Mouse (Mus musculus) megakaryocyte, embryonic 14.5 days (primary cell): ENCODE measurements at regions not wholly inside any gene's neighbourhood (a gene's known extent, or its start where the extent isn't known, plus 50 kb on each side); places are given as distances from the start of the nearest gene placed in this dataset.

Source experiments
- FLI1 ChIP-seq: IDR thresholded peaks from 2 replicates; pipeline ENCODE4 v1.6.1; 2012; ENCODE audit warnings: low read length, inconsistent platforms, mixed read lengths
- GATA1 ChIP-seq: IDR thresholded peaks from 3 replicates; pipeline ENCODE4 v1.6.1; 2012; ENCODE audit warnings: mixed read lengths, low read length, inconsistent platforms, borderline replicate concordance

- TF ChIP-seq GATA1 (no peak), FLI1 (no peak)
These were observed 235.1 kb downstream of the Pik3r1 start for GRCm38 (mm10) chr13:101532913-101533312.
